Mouse (Mus musculus): ENCODE measurements around the gene Sdk1.

Sdk1 gene

DNA sequence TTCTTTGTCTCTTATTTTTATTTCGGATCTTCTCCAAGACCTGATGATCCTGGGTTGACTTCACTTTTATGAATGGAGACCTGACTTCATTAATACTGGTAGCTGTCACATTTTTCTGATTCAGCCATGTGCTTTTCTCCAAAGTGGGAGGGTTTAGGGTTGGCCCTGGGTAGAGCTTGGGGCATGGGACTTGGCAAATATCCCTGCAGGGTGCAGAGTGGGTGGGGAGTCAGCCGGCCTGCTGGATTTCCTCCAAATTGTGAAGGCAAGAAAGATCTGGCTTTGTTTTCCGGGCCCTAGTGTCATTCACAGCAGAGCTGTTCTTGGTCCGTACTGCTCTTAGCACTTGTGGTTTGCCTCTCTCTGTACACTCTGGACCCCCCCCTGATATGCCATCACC lies 103.1 kb downstream of the Sdk1 start:
- DNase-seq (ENCODE audit: low read depth) = no peak

DNA sequence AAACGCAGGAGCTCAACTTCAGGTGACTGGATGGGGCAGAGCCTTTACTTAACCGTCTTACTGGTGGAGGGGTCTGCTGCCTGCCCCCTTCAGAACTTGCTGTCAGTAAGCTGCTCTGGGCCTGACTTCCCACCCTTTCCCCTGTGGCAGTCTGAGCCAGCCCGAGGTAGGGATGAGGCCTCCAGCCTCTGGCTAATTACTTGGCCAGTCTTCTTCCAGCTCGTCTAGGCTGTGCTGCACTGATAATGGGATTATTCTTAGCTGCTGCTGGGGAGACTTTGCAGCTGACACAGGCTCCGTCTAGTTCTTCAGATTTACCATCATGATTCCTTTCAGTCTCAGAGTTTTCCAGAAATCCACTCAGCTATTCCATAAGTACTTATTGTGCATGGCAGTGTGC lies 104.2 kb downstream of the Sdk1 start:
- DNase-seq (ENCODE audit: low read depth) = no peak

DNA sequence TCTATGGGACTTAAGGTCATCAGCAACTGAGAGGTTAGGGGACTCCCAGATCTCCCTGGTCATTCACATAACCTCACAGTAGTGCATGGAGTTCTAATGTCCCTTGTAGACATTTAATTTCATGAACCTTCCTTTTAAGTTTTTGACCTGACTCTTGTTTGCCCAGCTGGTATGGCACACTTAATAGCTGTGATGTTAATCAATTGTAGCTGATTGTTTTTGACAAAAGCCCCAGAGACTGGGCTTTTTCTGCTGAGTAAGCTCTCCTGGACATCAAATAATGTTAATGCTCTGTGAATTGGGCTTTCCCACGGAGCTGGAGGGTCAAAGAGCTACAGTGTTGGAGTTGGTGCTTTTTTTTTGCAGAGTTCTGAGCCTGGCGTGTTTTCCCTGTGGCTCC lies 121.4 kb downstream of the Sdk1 start:
- DNase-seq (ENCODE audit: low read depth) = no peak

DNA sequence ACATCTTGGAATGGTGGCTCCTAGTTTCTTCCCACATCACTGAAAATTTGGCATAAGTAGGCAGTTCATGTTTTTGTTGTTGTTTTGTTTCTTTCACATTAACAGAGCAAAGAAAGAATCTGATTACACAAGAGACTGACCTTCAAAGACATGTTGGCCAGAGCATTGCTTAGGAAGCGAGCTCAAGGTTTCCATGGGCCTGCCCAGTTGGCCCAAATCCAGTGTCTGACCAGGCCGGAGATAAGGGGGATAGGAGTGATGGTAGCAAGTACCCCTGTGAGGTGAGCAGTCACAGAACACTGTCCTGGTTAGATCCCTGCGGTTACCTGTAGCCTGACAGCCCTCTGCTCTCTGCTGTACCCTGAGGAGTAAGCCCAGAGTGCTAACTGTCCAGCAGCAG lies 122.7 kb downstream of the Sdk1 start:
- no peak for DNase-seq (ENCODE audit: low read depth)

DNA sequence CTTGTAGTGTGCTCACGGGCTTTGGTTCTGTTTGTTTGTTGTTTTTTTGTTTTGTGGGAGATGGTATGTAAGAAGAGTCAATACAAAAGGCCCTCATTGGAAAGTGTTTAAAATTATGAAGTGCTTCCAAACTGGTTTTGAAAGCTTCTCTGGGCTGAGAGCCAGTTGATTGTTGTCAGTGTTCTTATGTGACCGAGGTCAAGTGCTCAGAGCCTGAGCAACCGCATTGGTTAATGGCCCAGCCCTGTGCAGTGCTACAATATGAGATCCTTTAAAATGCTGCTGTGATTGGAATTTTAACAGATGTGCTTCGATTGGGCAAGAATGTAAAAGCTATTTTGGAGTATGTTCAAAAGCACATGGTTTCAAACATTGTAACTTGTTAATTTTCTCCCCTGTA lies 127.3 kb downstream of the Sdk1 start:
- DNase-seq (ENCODE audit: low read depth) = no peak

DNA sequence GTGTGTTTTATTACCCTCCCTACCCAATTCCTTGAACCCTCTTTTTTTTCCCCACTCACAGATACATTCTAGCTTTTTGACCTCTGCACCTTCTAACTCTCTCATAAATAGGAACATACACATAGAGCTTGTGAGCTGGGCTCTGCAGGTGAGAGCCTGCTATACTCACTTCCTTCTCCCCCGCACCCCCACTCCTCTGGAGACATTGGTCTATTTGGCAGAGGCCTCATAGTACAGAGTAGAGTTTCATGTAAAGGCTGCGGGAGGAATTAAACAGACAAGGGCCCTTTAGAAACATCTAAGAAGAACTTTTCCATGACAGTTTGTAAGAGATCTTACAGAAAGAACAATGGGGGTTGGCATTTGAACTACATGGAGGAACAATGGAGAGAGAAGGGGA lies 133.5 kb downstream of the Sdk1 start:
- DNase-seq (ENCODE audit: low read depth) = no peak

DNA sequence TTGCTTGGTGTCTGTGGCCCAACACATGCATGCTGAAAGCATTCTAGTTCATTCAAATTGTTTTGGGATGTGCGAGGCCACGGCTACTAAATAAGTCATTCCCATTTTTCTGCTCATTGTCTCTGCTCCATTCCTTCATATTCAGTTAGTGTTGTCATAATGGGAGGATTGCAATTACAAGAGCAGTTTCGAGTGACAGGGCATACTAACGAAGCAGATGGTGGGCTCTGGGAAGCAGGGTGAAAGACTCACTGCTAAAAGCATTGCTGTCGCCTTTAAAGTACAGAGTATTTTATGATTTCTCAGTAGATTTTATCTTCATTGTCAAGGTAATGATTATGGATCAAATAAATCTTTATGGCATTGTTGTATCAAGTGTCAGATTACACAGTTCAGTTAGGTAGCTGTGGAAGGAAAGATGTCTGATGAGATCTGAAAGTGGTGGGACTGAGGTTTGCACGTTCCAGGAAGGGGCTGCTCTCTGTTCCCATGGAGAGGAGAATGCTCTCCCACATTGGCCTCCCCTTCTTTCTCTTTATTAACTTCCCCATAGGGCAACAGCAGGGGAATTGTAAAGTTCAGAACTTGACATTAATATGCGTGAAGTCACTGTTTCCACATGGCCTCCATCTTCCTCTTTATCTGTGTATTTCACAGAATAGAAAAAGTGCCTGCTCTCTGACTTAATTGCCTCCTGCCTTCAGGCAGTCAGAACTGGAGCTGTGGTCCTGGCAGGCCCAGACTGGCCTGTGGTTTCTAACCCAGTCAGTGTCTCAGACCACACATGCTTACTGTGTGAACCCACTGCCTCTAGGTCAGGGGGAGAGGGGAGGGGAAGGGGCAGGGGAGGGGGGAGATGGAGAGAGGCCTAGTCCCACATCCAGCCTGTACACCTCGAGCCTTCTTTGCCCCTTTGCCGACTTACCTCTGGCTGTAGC lies 138.8 kb downstream of the Sdk1 start:
- DNase-seq (ENCODE audit: low read depth) = no peak

DNA sequence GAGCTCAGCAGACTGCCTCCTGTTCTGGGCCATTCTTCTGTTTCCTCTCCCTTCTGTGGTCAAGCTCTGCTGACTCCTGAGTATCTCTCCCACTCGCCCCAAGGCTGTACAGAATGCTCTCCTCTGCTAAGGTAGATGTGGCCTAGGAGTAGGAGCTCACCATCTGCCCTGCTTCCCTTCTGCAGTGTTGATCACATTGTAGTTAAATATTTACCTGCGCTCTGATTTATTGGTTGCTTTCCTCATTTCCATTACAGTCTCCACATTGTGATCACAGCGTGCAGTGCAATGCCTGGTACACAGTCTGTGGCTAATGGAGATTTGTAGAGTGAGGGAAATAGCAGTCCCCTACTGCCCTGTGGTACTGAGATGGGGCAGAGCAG lies 139.5 kb downstream of the Sdk1 start:
- DNase-seq (ENCODE audit: low read depth) = no peak

DNA sequence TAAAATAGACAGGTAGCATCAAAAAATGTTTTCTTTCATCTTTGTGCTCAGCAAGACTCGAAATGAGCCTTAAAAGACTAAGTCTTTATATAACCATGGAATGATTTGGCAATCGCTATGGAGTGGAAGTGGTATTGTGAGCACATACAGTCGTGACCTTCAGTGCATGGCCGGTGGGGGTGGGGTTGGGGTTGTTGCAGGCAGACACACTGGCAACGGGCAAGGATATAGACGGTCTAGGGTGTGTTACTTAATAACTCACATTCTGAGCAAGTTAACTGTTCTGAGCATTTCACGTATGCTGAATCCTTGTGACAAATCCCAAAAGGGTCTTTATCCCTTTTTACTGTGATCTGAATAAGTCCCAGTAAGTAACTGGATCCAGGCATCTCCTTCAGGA lies 140.3 kb downstream of the Sdk1 start:
- DNase-seq (ENCODE audit: low read depth) = no peak

DNA sequence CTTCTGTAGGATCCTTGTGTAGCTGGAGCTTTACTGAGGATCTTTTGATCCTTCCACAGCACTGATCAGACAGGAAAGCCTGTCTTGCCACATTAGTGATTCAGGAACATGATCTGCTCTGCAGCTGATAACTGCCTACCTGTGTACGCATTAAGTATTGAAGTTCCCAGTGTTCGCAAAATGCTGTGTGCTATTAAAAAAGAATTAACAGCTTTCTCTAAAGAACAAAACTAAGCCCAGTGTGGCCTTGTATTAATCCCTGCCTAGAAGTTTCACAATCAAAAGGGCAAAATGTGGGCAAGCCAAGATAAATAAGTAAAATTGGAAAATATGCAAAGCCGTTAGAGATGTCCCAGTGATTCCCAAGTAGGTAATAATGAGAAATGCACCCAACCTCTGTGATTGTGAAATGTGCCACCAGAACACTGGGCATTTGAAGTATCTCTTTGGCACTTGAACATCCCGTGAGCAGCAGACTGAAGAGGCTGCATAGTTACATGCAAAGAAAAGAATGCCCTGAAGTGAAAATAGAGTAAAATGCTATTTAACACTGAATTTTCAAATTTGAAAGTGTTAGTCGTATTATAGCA lies 141.1 kb downstream of the Sdk1 start:
- no peak for DNase-seq (ENCODE audit: low read depth)

DNA sequence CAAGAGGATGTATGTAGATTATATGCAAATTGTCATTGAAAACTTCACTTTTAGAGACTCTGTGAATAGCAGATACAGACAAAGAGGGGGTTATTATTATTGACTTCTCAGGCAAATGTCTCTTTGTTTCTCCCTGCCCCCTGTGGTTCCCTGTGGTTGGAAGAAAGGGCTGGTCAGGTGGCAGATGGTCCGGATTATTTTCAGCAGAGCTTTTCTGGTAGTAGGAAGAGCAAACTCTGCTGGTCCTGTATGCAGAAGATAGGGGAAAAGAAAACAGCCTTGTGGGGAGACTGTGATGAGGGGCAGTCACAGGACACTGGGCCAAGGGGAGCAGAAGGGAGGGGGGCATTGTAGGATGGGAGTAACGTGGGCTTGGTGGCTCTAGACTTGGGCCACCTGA lies 147.2 kb downstream of the Sdk1 start:
- no peak for DNase-seq (ENCODE audit: low read depth)

DNA sequence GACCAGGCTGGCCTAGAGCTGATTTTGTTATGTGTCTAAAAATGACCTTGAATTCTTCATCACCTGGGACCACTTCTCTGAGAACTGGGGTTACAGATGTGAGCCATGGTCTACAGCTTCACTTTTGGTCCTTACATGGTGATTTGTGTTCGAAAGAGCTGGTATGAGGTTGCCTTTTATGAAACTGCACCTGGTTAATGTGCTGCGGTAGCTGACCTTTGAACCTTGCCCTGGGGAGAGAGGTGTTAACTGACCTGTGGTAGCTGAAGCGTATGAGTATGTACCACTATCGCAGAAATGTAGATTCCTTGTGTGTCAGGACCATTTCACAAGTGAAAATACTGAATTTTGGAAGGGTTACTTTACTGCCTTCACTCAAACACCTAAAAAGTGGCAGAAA lies 149.3 kb downstream of the Sdk1 start:
- DNase-seq (ENCODE audit: low read depth) = no peak

DNA sequence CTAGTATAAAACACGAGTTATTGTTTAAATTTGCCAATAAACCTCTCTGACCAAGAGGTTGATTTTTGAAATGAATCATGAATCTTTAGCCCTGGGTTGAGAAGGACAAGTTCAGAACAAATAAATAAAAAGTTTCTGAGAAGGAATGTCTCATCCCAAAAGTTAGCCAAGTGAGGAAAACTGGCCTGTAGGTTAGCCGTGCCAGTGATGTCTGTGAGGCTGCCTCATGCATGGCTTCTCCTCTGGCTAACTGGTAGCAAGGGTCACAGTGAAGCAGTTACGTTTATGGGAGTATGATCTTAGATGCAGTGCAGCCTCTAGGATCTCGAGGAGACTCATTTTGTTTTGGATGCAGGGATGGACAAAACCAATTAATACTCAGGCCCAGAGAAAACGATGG lies 149.9 kb downstream of the Sdk1 start:
- DNase-seq (ENCODE audit: low read depth) = no peak

DNA sequence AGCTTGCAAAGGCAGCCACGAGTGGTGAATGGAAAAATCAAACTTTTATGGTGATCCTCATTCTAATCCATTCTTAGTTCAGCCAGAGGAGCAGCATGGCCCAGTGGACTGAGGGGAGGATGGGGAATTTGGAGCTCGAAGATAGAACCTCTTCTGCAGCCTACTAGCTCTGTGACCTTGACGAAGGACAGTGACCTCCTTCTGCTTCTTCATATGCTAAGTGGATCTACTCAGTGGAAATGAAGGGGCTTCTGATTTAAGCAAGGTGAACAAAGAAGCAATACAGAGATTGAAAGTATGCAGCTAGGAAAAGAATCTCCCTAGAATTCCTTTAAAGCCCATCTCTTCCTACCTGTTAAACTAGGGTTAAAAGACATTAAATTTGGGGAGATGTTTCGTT lies 152.6 kb downstream of the Sdk1 start:
- no peak for DNase-seq (ENCODE audit: low read depth)

DNA sequence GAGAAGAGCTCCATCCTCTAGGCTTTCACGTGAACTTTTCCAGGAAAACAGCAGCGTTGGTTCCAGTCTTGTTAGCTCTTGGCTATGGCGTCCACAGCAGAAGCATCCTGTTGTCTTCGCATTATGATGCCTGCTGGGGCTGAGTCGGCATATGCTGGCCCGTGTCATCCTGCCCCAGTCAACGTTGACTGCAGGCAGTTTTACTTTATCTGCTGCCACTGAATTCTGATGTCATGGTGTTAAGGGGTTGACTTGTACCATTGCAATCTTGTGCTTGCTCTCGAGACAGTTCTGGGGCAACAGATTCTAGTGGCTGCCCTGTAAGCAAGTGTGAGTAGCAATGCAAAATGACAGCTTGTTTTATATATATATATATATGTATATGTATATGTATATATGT lies 153.3 kb downstream of the Sdk1 start:
- DNase-seq (ENCODE audit: low read depth) = no peak

DNA sequence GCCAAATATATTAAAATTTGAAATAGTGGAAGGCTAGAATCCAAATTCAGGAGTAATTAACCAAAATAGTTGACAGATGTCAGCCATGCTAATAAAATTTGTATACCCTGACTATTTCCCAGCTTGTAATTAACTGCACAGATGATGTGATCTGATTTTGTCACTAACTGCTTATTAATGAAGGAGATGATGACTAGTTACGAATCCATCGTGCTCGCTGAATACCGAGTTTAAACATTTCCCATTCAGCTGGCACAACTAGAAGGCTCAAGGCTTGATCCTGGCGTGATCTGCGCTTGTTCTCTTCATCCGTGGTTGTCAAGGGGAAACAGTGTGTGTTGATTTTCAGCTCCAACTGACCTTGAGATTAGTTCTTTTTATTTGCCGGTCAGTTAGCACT lies 162.5 kb downstream of the Sdk1 start:
- DNase-seq (ENCODE audit: low read depth) = no peak

DNA sequence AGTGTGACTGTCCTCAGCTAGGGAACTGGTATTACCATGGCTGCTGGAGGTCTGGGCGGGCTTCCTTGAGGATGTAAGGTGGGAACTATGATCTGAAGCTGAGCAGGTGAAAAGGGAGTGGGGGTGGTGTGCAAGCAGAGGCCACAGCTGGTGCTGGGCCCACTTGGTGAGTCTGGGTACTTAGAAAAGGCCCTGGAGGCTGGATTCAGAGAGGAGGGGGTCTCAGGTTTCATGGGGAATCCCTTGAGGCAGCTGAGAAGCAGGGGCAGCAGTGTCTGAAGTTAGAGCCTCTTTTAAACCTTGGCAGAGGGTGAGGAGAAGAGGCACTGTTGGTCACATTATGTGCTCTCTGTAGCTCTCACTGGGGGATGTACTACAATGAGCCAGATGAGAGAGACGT lies 163.4 kb downstream of the Sdk1 start:
- no peak for DNase-seq (ENCODE audit: low read depth)

DNA sequence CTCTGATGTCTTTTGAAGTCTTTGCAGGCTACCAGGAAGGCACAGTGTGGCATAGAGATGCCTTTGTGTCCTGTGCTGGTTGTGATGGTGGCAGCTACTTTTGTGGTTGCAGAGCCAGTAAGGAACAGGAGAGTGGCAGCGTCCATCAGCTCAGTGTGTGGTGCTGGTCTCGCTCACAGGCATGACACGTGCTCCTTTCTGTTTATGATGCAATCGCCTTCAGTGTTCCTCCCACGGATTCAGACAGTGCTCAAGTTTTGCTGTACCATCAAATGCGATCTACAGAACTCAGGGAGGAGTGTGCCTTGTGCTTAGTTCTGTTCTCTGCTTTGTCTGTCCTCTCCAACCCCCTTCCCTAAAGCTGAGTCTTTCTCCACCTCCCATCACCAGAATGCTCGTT lies 165.6 kb downstream of the Sdk1 start:
- DNase-seq (ENCODE audit: low read depth) = no peak

DNA sequence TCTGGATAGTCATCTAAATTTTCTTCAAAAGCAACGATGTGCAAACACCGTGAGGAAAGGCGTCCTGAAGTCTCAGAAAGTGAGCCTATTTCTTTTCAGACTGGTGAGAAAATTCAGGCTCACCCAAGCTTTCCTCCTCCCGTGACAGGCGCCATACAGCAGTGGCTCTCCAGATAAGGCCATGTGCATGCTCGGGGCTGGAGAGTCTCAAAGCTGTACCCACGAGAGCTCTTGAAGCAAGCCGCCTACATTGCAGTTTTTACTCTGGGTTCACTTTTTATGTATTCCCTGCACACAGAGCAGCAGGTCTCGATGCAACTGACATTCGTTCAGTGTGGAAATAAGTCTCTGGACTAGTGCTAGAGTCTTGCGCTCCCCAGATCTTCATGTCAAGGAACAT lies 171.7 kb downstream of the Sdk1 start:
- no peak for DNase-seq (ENCODE audit: low read depth)

DNA sequence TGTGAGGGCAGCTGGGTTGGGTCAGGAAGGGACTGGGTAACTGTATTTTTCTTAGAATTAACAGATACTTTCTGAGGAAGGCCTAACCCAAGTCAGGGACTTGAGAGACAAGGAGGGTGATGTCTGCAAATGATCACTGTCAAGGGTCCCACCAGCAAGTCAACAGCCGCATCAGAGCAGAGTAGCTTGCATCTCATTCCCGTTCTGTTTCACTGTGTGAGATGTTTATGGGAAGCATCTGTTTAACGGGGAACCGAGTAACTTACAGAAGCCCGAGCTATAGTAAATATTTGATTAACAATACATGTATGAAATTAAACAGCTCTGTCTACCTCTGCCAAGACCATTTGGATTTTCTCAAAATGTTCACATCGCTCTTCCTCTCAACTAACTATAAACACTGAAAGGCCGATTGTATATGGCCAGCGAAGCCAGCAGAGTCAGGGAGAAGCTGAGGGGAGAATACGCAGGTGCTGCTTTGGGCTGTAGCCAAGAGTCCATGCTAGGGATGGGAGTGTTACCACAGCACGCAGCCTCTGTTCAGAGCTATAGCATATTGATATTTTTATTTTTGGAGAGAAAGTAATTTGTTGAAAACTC lies 174.5 kb downstream of the Sdk1 start:
- DNase-seq (ENCODE audit: low read depth) = no peak

DNA sequence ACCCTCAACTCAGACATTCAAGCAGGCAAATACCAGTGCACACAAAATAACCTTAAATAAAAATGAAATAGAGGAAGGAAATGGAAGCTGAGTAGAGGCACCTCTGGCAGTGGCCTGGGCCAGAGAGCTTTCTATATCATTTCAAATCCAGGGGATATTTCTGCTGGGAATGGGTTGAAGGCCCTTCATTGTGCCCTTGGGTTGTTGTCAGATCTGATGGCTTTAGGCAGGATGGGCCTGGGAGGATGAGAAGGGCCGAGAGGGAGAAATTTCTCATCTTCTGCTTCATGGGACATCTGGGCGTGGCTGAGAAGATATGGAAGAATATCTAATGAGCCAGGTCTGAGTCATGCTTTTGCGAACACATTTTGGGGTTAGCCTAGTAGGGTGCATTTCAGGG lies 186.8 kb downstream of the Sdk1 start:
- no peak for DNase-seq (ENCODE audit: low read depth)

DNA sequence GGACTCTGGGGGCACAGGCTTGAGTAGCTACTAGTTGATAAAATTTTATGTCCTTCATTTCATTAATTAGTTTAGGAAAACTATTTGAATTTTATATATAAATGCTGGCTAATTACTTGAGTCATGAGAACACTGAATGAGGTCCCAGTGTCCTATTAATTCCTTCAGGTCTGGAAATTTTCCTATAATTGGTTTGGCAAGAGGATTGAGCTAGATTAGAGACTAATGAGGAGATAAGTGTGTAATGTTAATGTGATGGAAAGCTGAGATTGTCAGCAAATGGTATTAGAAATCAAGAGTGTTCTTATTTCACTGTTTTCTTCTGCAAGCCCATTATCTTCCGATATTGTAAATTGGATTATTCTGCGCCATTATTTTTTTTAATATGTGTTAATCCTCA lies 192.0 kb downstream of the Sdk1 start:
- no peak for DNase-seq (ENCODE audit: low read depth)

DNA sequence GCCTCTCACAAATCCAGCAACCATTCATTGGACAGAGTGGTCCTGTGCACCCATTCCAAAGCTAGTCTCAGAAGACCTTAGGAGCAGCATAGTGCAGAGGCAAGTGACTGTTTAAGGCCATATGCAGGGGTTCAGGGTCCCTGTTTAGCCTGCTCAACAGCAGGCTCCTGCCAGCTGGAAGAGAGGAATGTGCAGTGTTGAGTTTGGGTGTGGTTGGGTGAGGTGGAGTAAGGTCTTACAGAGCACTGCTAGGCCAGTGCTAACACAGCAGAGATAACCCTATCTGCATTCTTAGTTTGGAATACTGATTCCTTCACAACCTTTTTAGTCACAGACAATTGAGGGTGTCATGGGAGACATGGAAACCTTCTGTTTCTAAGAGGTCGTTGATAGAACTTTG lies 206.0 kb downstream of the Sdk1 start:
- no peak for DNase-seq (ENCODE audit: low read depth)

DNA sequence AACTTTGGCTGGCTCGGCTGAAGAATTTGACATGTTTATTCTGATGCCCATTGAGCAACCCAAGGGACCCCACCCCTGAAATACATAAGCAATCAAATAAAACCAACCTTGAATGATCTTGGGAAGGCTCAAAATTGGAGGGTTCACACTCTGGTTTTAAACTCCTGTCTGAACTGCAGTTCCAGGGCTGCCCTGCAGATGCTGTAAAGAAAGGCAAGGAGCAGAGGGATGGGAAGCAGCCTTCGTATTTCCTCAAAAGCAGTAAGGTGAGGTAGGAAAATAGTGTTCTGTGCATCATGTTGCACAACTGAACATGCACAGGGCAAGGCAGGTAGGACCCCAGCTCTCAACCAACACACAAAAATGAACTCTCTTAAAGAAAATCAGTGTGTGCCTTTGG lies 222.1 kb downstream of the Sdk1 start:
- no peak for DNase-seq (ENCODE audit: low read depth)

Data from fibroblast of lung, adult 2 months (primary cell).